Mouse (Mus musculus): ENCODE results near the gene Atg7. TPM values are rescaled to one million over a fixed set of nuclear protein-coding genes. Genes with fewer than 3 reads are reported as not detected.
A peak's percentile ranks its signal among the peaks of the same experiment; 100 is the strongest.

Gene Atg7
- polyA plus RNA-seq, 1 experiment: 16.0 TPM

GRCm38 (mm10) chr6:114866078-114866477, 223.2 kb downstream of the Atg7 start:
- H3K27ac ChIP-seq (ENCODE audit: insufficient read depth, low read depth, low read length): no peak overlapping the region
- TF ChIP-seq POLR2A (IDR thresholded peaks at IDR 0.05; ENCODE audit: low read depth, low read length): no peak
- TF ChIP-seq CTCF (IDR thresholded peaks at IDR 0.05; ENCODE audit: extremely low read depth, insufficient read length, insufficient replicate concordance, low read depth, low read length): no peak
- H3K36me3 ChIP-seq (ENCODE audit: control insufficient read depth, insufficient read depth, low read length): peaks cover 26% of the 10 kb centered on the region
- H3K4me3 ChIP-seq (ENCODE audit: low read depth, low read length): no peak overlapping the region
- H3K27me3 ChIP-seq (ENCODE audit: control insufficient read depth, insufficient read depth, low read length): no peaks in the 10 kb centered on the region
- 59% methylated on average over 3 of the region's 3 CpGs for WGBS
- H3K4me1 ChIP-seq (ENCODE audit: control insufficient read depth, insufficient read depth, insufficient read length, low read length): peaks cover 16% of the 10 kb centered on the region

- Histone ChIP-seq H3K36me3 (ENCODE audit: control insufficient read depth, insufficient read depth, low read length) (peaks cover 22% of the 10 kb centered on the region), H3K27ac (ENCODE audit: insufficient read depth, low read depth, low read length) (no peak overlapping the region), H3K4me1 (ENCODE audit: control insufficient read depth, insufficient read depth, insufficient read length, low read length) (peaks cover 16% of the 10 kb centered on the region), H3K27me3 (ENCODE audit: control insufficient read depth, insufficient read depth, low read length) (no peaks in the 10 kb centered on the region), H3K4me3 (ENCODE audit: low read depth, low read length) (no peak overlapping the region)
- TF ChIP-seq CTCF (IDR thresholded peaks at IDR 0.05; ENCODE audit: extremely low read depth, insufficient read length, insufficient replicate concordance, low read depth, low read length): no peak
- TF ChIP-seq POLR2A (IDR thresholded peaks at IDR 0.05; ENCODE audit: low read depth, low read length): no peak
- WGBS: 67% methylated on average over 4 of the region's 4 CpGs
Measured at GRCm38 (mm10) chr6:114866619-114867018, 223.7 kb downstream of the Atg7 start.

- Histone ChIP-seq H3K36me3 (ENCODE audit: control insufficient read depth, insufficient read depth, low read length) (peaks cover 5% of the 10 kb centered on the region), H3K4me3 (ENCODE audit: low read depth, low read length) (no peak overlapping the region), H3K4me1 (ENCODE audit: control insufficient read depth, insufficient read depth, insufficient read length, low read length) (peaks cover 16% of the 10 kb centered on the region), H3K27me3 (ENCODE audit: control insufficient read depth, insufficient read depth, low read length) (no peaks in the 10 kb centered on the region), H3K27ac (ENCODE audit: insufficient read depth, low read depth, low read length) (no peak overlapping the region)
- 83% methylated on average over 7 of the region's 7 CpGs for WGBS
- no peak for TF ChIP-seq POLR2A (IDR thresholded peaks at IDR 0.05; ENCODE audit: low read depth, low read length)
- no peak for TF ChIP-seq CTCF (IDR thresholded peaks at IDR 0.05; ENCODE audit: extremely low read depth, insufficient read length, insufficient replicate concordance, low read depth, low read length)
Measured at GRCm38 (mm10) chr6:114868656-114869055, 225.8 kb downstream of the Atg7 start.

GRCm38 (mm10) chr6:114869501-114870076, 226.7 kb downstream of the Atg7 start:
- WGBS: 74% methylated on average over 6 of the region's 6 CpGs
- Histone ChIP-seq H3K27me3 (ENCODE audit: control insufficient read depth, insufficient read depth, low read length) (no peaks in the 10 kb centered on the region), H3K27ac (ENCODE audit: insufficient read depth, low read depth, low read length) (no peak overlapping the region), H3K4me3 (ENCODE audit: low read depth, low read length) (no peak overlapping the region), H3K4me1 (ENCODE audit: control insufficient read depth, insufficient read depth, insufficient read length, low read length) (peaks cover 22% of the 10 kb centered on the region), H3K36me3 (ENCODE audit: control insufficient read depth, insufficient read depth, low read length) (peaks cover 3% of the 10 kb centered on the region; the same call in 1 of the 2 replicates)
- TF ChIP-seq POLR2A (IDR thresholded peaks at IDR 0.05; ENCODE audit: low read depth, low read length): no peak
- TF ChIP-seq CTCF (IDR thresholded peaks at IDR 0.05; ENCODE audit: extremely low read depth, insufficient read length, insufficient replicate concordance, low read depth, low read length): no peak

- WGBS: 90% methylated on average over 14 of the region's 14 CpGs
- Histone ChIP-seq H3K4me3 (ENCODE audit: low read depth, low read length) (no peak overlapping the region), H3K36me3 (ENCODE audit: control insufficient read depth, insufficient read depth, low read length) (peaks cover 3% of the 10 kb centered on the region; the same call in 1 of the 2 replicates), H3K4me1 (ENCODE audit: control insufficient read depth, insufficient read depth, insufficient read length, low read length) (peaks cover 28% of the 10 kb centered on the region), H3K27me3 (ENCODE audit: control insufficient read depth, insufficient read depth, low read length) (no peaks in the 10 kb centered on the region), H3K27ac (ENCODE audit: insufficient read depth, low read depth, low read length) (no peak overlapping the region)
- TF ChIP-seq CTCF (IDR thresholded peaks at IDR 0.05; ENCODE audit: extremely low read depth, insufficient read length, insufficient replicate concordance, low read depth, low read length): no peak
- TF ChIP-seq POLR2A (IDR thresholded peaks at IDR 0.05; ENCODE audit: low read depth, low read length): no peak
Measured at GRCm38 (mm10) chr6:114871010-114871660, 228.2 kb downstream of the Atg7 start.

- peaks cover 3% of the 10 kb centered on the region; the same call in 1 of the 2 replicates for H3K36me3 ChIP-seq (ENCODE audit: control insufficient read depth, insufficient read depth, low read length)
- TF ChIP-seq CTCF (IDR thresholded peaks at IDR 0.05; ENCODE audit: extremely low read depth, insufficient read length, insufficient replicate concordance, low read depth, low read length): no peak
- no peak for TF ChIP-seq POLR2A (IDR thresholded peaks at IDR 0.05; ENCODE audit: low read depth, low read length)
- H3K27ac ChIP-seq (ENCODE audit: insufficient read depth, low read depth, low read length): peak overlapping the region; percentile 81
- WGBS: 46% methylated on average over 3 of the region's 3 CpGs
- H3K27me3 ChIP-seq (ENCODE audit: control insufficient read depth, insufficient read depth, low read length): no peaks in the 10 kb centered on the region
- H3K4me3 ChIP-seq (ENCODE audit: low read depth, low read length): peak overlapping the region; percentile 57
- peaks cover 27% of the 10 kb centered on the region for H3K4me1 ChIP-seq (ENCODE audit: control insufficient read depth, insufficient read depth, insufficient read length, low read length)
Measured at GRCm38 (mm10) chr6:114873808-114874137, 230.9 kb downstream of the Atg7 start.

GRCm38 (mm10) chr6:114874138-114874928, 231.4 kb downstream of the Atg7 start:
- Histone ChIP-seq H3K4me3 (ENCODE audit: low read depth, low read length) (peak overlapping the region; percentile 57), H3K27ac (ENCODE audit: insufficient read depth, low read depth, low read length) (peak overlapping the region; percentile 81), H3K27me3 (ENCODE audit: control insufficient read depth, insufficient read depth, low read length) (no peaks in the 10 kb centered on the region), H3K36me3 (ENCODE audit: control insufficient read depth, insufficient read depth, low read length) (peaks cover 3% of the 10 kb centered on the region; the same call in 1 of the 2 replicates), H3K4me1 (ENCODE audit: control insufficient read depth, insufficient read depth, insufficient read length, low read length) (peaks cover 31% of the 10 kb centered on the region)
- WGBS: 5% methylated on average over 19 of the region's 19 CpGs
- TF ChIP-seq POLR2A (IDR thresholded peaks at IDR 0.05; ENCODE audit: low read depth, low read length) (0 out of 2 replicates have a peak, but pooled peaks have one; percentile 7), CTCF (IDR thresholded peaks at IDR 0.05; ENCODE audit: extremely low read depth, insufficient read length, insufficient replicate concordance, low read depth, low read length) (no peak)

Data from small intestine, adult 2 months (tissue).